Mouse (Mus musculus) heart, postnatal 25 days (tissue): ENCODE measurements around the gene Rab8a. TPM values are rescaled to one million over a fixed set of nuclear protein-coding genes. Genes with fewer than 3 reads are reported as not detected.

Source experiments
- DNase-seq: peaks from one replicate; pipeline ENCODE4 v3.0.0; 2022; ENCODE audit warnings: low spot score
- intact Hi-C: fragments of 180-260 bp; cut with DNase I; formaldehyde crosslinking; loops from one replicate; pipeline ENCODE4 v1.15.1; 2025
- total RNA-seq, 2 experiments: library from RNA; stranded (reverse); gene quantifications; 2 replicates each; pipeline ENCODE4 v1.2.3; 2021

The Rab8a gene
- total RNA-seq, 2 experiments from 2014 or later = 23.4 to 23.5 TPM

- no peak for DNase-seq
- intact Hi-C loops = no loop called here
These were observed 37.0 kb downstream of the Rab8a start for GRCm38 (mm10) chr8:72197997-72198396.

GRCm38 (mm10) chr8:72208582-72208981 lies 47.6 kb downstream of the Rab8a start:
- no peak for DNase-seq
- intact Hi-C loops = no loop called here

- intact Hi-C loops = no loop called here
- no peak for DNase-seq
These were observed 49.2 kb downstream of the Rab8a start for GRCm38 (mm10) chr8:72210222-72210621.

- intact Hi-C loops = no loop called here
- no peak for DNase-seq
These were observed 49.7 kb downstream of the Rab8a start for GRCm38 (mm10) chr8:72210710-72211109.

GRCm38 (mm10) chr8:72211846-72212245 lies 50.8 kb downstream of the Rab8a start:
- intact Hi-C loops = no loop called here
- DNase-seq = no peak

- intact Hi-C loops = no loop called here
- DNase-seq = no peak
These were observed 51.8 kb downstream of the Rab8a start, which contains the start of gene Cib3 for GRCm38 (mm10) chr8:72212751-72213150. Gene Cib3, minus strand, starts transcription at chr8:72212837.

GRCm38 (mm10) chr8:72213536-72213935 lies 52.5 kb downstream of the Rab8a start, which contains the start of gene Gm11034:
Gene Gm11034, minus strand, starts transcription at chr8:72213636.
- DNase-seq = no peak

GRCm38 (mm10) chr8:72215060-72215459 lies 54.1 kb downstream of the Rab8a start:
- DNase-seq = no peak
- intact Hi-C loops = loop anchor here (5.0 kb wide), 1 partner anchor 38 kb away; no protein-coding TSS in a partner anchor

More at GRCm38 (mm10) chr8:72213536-72213935, 52.5 kb downstream of the Rab8a start, which contains the start of gene Gm11034:
- intact Hi-C loops = no loop called here

- DNase-seq = no peak
- intact Hi-C loops = loop anchor here (5.0 kb wide), 1 partner anchor 39 kb away; no protein-coding TSS in a partner anchor
These were observed 54.9 kb downstream of the Rab8a start for GRCm38 (mm10) chr8:72215871-72216270.

GRCm38 (mm10) chr8:72218781-72219540 lies 58.0 kb downstream of the Rab8a start:
- intact Hi-C loops = loop anchor here (5.0 kb wide), 1 partner anchor 42 kb away; no protein-coding TSS in a partner anchor
- DNase-seq = no peak

- intact Hi-C loops = loop anchor here (5.0 kb wide), 1 partner anchor 42 kb away; no protein-coding TSS in a partner anchor
- DNase-seq = peak; percentile 79
These were observed 58.8 kb downstream of the Rab8a start, which contains the start of gene Fam32a for GRCm38 (mm10) chr8:72219541-72220363. Gene Fam32a, plus strand, starts transcription at chr8:72219730.

GRCm38 (mm10) chr8:72220758-72221157 lies 59.8 kb downstream of the Rab8a start:
- intact Hi-C loops = no loop called here
- DNase-seq = no peak

- DNase-seq = no peak
- intact Hi-C loops = no loop called here
These were observed 61.7 kb downstream of the Rab8a start for GRCm38 (mm10) chr8:72222656-72223055.

Other genes starting within 250 kb of the Rab8a start
- gene Zfp961, start 210.2 kb upstream of the Rab8a start, total RNA-seq = 1 to 10 TPM; 5.5 to 10.0 TPM
- gene Cyp4f18, start 151.6 kb upstream of the Rab8a start, total RNA-seq = under 1 TPM; 0.70 to 0.73 TPM
- gene Olfr372, start 120.0 kb upstream of the Rab8a start, total RNA-seq = not detected
- not detected for gene Olfr373, start 78.0 kb upstream of the Rab8a start, total RNA-seq
- gene Olfr374, start 54.2 kb upstream of the Rab8a start, total RNA-seq = not detected
- 100 to 1,000 TPM; 105 to 108 TPM for gene Tpm4, start 26.2 kb upstream of the Rab8a start, total RNA-seq
- not detected for gene Hsh2d, start 28.4 kb downstream of the Rab8a start, total RNA-seq
- gene Cib3, start 51.6 kb downstream of the Rab8a start, total RNA-seq = under 1 TPM in 1 of 2 experiments, not detected in 1; 0.49 TPM
- not detected for gene Gm11034, start 52.4 kb downstream of the Rab8a start, total RNA-seq
- 10 to 100 TPM; 20.4 to 20.7 TPM for gene Fam32a, start 58.5 kb downstream of the Rab8a start, total RNA-seq
- 10 to 100 TPM; 44.0 to 46.1 TPM for gene Ap1m1, start 78.8 kb downstream of the Rab8a start, total RNA-seq
- gene Gm10282, start 144.1 kb downstream of the Rab8a start, total RNA-seq = 10 to 100 TPM in 1 of 2 experiments, 1 to 10 TPM in 1; 7.6 to 10.1 TPM
- gene Klf2, start 157.8 kb downstream of the Rab8a start, total RNA-seq = 10 to 100 TPM; 48.2 to 62.5 TPM